Mouse (Mus musculus) heart, embryonic 13.5 days (tissue): ENCODE results near the gene Rinl. TPM values are rescaled to one million over a fixed set of nuclear protein-coding genes. Genes with fewer than 3 reads are reported as not detected.

ENCODE experiments used
- ATAC-seq: fragments of 200-750 bp; cut with Nextera tagmentation; 2 replicates; pipeline ENCODE4 v1.8.0; 2017; ENCODE audit warnings: moderate TSS enrichment; ENCODE audit not compliant: insufficient number of reproducible peaks, low FRiP score, low TSS enrichment; ENCODE audit errors: extremely low read depth
- H3K27ac ChIP-seq: fragments of 300-500 bp; sonication (generic); replicated peaks from 2 replicates; pipeline ENCODE4 v1.5.1; 2015; ENCODE audit warnings: moderate library complexity, mild to moderate bottlenecking, inconsistent platforms
- H3K27me3 ChIP-seq: fragments of 300-500 bp; sonication (generic); replicated peaks from 2 replicates; pipeline ENCODE4 v1.6.1; 2015; ENCODE audit warnings: mild to moderate bottlenecking, inconsistent platforms
- H3K36me3 ChIP-seq: fragments of 300-500 bp; sonication (generic); 2 replicates; pipeline ENCODE4 v1.6.1; 2015; ENCODE audit warnings: mild to moderate bottlenecking, inconsistent platforms
- H3K4me1 ChIP-seq: fragments of 300-500 bp; sonication (generic); 2 replicates; pipeline ENCODE4 v1.6.1; 2015; ENCODE audit warnings: inconsistent platforms
- H3K4me2 ChIP-seq: fragments of 300-500 bp; sonication (generic); 2 replicates; pipeline ENCODE4 v1.6.1; 2015; ENCODE audit warnings: inconsistent platforms, mild to moderate bottlenecking, moderate library complexity
- H3K4me3 ChIP-seq: fragments of 300-500 bp; sonication (generic); 2 replicates; pipeline ENCODE4 v1.5.1; 2015; ENCODE audit warnings: moderate library complexity, mild to moderate bottlenecking, inconsistent platforms
- H3K9ac ChIP-seq: fragments of 300-500 bp; sonication (generic); 2 replicates; pipeline ENCODE4 v1.6.1; 2015; ENCODE audit warnings: inconsistent platforms, mild to moderate bottlenecking, moderate library complexity
- H3K9me3 ChIP-seq: fragments of 300-500 bp; sonication (generic); 2 replicates; pipeline ENCODE4 v1.6.1; 2016; ENCODE audit warnings: inconsistent platforms
- WGBS: fragments of 180-500 bp; shearing (Covaris S2); methylation state at CpG from one replicate; pipeline ENCODE4 v1.1.7; 2015; ENCODE audit warnings: mixed read lengths; 5-methylcytosine and 5-hydroxymethylcytosine counted together
- polyA plus RNA-seq: library from polyadenylated mRNA; unstranded; fragments of >200 nt; fragmentation: Nextera tagmentation; extraction: Ambion mirVana; gene quantifications from 2 replicates; pipeline ENCODE4 v1.2.1, GENCODE M21; 2015

Rinl gene
- polyA plus RNA-seq, 1 experiment from 2014 or later = 2.7 TPM

GRCm38 (mm10) chr7:28847273-28847672 is 58.5 kb downstream of the Rinl start:
- H3K27me3 ChIP-seq = no peaks in the 10 kb centered on the region; the same call in 1 of the 2 replicates
- 78% methylated on average over 1 of the region's 1 CpGs for WGBS
- no peak overlapping the region for H3K4me2 ChIP-seq
- ATAC-seq = no peak
- no peaks in the 10 kb centered on the region for H3K36me3 ChIP-seq
- H3K4me3 ChIP-seq = no peak overlapping the region
- no peaks in the 10 kb centered on the region for H3K4me1 ChIP-seq
- H3K27ac ChIP-seq = no peak overlapping the region
- H3K9me3 ChIP-seq = 0 out of 2 replicates have a peak, but pooled peaks cover 3% of the 10 kb centered on the region
- H3K9ac ChIP-seq = no peak overlapping the region

Other genes starting within 250 kb of the Rinl start
- not detected in 2 replicates for gene Sycn, start 248.1 kb upstream of the Rinl start, polyA plus RNA-seq
- not detected in 2 replicates for gene Nccrp1, start 241.7 kb upstream of the Rinl start, polyA plus RNA-seq
- gene Samd4b, start 190.8 kb upstream of the Rinl start, polyA plus RNA-seq = 18.7 and 23.3 TPM in 2 replicates
- 27.9 and 30.5 TPM in 2 replicates for gene Pak4, start 190.8 kb upstream of the Rinl start, polyA plus RNA-seq
- gene Acp7, start 157.6 kb upstream of the Rinl start, polyA plus RNA-seq = not detected in 2 replicates
- gene Fbxo27, start 96.1 kb upstream of the Rinl start, polyA plus RNA-seq = 4.2 and 4.7 TPM in 2 replicates
- 10.6 and 11.4 TPM in 2 replicates for gene Fbxo17, start 72.2 kb upstream of the Rinl start, polyA plus RNA-seq
- gene Mrps12, start 47.1 kb upstream of the Rinl start, polyA plus RNA-seq = 108 and 117 TPM in 2 replicates
- 20.2 and 20.4 TPM in 2 replicates for gene Sars2, start 47.0 kb upstream of the Rinl start, polyA plus RNA-seq
- not detected in 2 replicates for gene Ccer2, start 32.8 kb upstream of the Rinl start, polyA plus RNA-seq
- gene Sirt2, start 22.2 kb upstream of the Rinl start, polyA plus RNA-seq = 48.9 and 51.5 TPM in 2 replicates
- 30.5 and 32.7 TPM in 2 replicates for gene Nfkbib, start 21.5 kb upstream of the Rinl start, polyA plus RNA-seq
- gene Hnrnpl, start 19.6 kb downstream of the Rinl start, polyA plus RNA-seq = 168 TPM in 2 replicates
- gene Ech1, start 36.2 kb downstream of the Rinl start, polyA plus RNA-seq = 169 and 182 TPM in 2 replicates
- 4.3 and 5.6 TPM in 2 replicates for gene Lgals4, start 44.9 kb downstream of the Rinl start, polyA plus RNA-seq
- gene Lgals7, start 74.9 kb downstream of the Rinl start, polyA plus RNA-seq = 1.5 and 1.6 TPM in 2 replicates
- 0.15 and 0.38 TPM in 2 replicates for gene Capn12, start 92.5 kb downstream of the Rinl start, polyA plus RNA-seq
- 259 and 266 TPM in 2 replicates for gene Actn4, start 173.4 kb downstream of the Rinl start, polyA plus RNA-seq
- gene Eif3k, start 192.9 kb downstream of the Rinl start, polyA plus RNA-seq = 257 and 300 TPM in 2 replicates
- 3.4 and 5.3 TPM in 2 replicates for gene Map4k1, start 193.1 kb downstream of the Rinl start, polyA plus RNA-seq